23 mouse cellular contexts compared by ENCODE assay signal in the genomic region with DNA sequence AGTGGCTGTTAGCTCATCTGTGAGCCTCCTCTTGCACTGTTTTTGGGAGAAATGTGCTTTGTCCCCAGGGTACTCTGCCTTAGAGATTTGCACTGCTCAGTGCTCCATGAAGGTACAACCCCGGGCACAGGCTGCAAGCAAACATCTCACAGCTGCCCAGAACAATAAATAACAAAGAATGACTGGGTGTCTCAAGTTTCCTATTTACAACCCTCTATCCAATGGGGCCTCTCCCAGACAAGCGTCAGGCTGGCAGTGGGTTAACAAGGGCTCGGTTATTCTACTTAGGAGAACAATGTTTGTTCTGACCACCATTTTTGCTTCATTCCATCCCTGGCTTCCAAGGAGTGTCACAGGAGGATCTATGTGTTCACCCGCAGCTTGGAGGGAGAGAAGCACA. TPM values are rescaled to one million over a fixed set of nuclear protein-coding genes. Genes with fewer than 3 reads are reported as not detected.
DNase-seq lines count a peak whose midpoint lies in the region; ATAC-seq and TF ChIP-seq lines count a peak whose summit lies in the region.
"Had no signal": no experiment of that assay in that cellular context is flagged by ENCODE, and none has a peak within 500 bp of the region (broad histone marks: within the 10 kb centered on the region; RNA-seq: fewer than 3 reads in every experiment).

No protein-coding gene starts in this region.

- intact Hi-C loops in left cerebral cortex, postnatal 4 days (cut with DNase I) = no loop called here

- no peaks in the 10 kb centered on the region for H3K27me3 ChIP-seq in embryonic facial prominence, embryonic 14.5 days (replicated peaks; ENCODE audit: control insufficient read depth, insufficient read depth, low read length)
- peaks cover 3% of the 10 kb centered on the region for H3K27me3 ChIP-seq in embryonic facial prominence, embryonic 10.5 days (replicated peaks; ENCODE audit: low read depth, poor library complexity, severe bottlenecking)
- no peaks in the 10 kb centered on the region for H3K27me3 ChIP-seq in kidney, postnatal 0 days (ENCODE audit: insufficient read depth, low read length)
- H3K27me3 ChIP-seq in embryonic facial prominence, embryonic 15.5 days = no peaks in the 10 kb centered on the region
- no peaks in the 10 kb centered on the region for H3K27me3 ChIP-seq in limb, embryonic 14.5 days (ENCODE audit: control insufficient read depth, insufficient read depth, low read length)
- H3K27me3 ChIP-seq: forebrain, embryonic 15.5 days; hindbrain, embryonic 12.5 days; neural tube, embryonic 13.5 days had no signal

- TF ChIP-seq POLR2A in limb, embryonic 14.5 days (IDR thresholded peaks at IDR 0.05; ENCODE audit: borderline replicate concordance, extremely low read depth, insufficient read depth, insufficient read length) = no peak

- H3K9ac ChIP-seq in embryonic facial prominence, embryonic 14.5 days (ENCODE audit: low read depth, low read length) = no peak overlapping the region
- no peak overlapping the region for H3K9ac ChIP-seq in kidney, postnatal 0 days (ENCODE audit: low read depth, low read length)
- H3K9ac ChIP-seq in embryonic facial prominence, embryonic 15.5 days = no peak overlapping the region
- H3K9ac ChIP-seq in limb, embryonic 14.5 days (ENCODE audit: low read depth, low read length, severe bottlenecking) = no peak overlapping the region; the same call in 1 of the 2 replicates
- H3K9ac ChIP-seq: forebrain, embryonic 15.5 days; hindbrain, embryonic 12.5 days; neural tube, embryonic 13.5 days had no signal

- H3K36me3 ChIP-seq in embryonic facial prominence, embryonic 14.5 days (ENCODE audit: control insufficient read depth, insufficient read depth, low read length) = no peaks in the 10 kb centered on the region
- H3K36me3 ChIP-seq in embryonic facial prominence, embryonic 10.5 days (replicated peaks) = no peaks in the 10 kb centered on the region
- H3K36me3 ChIP-seq in kidney, postnatal 0 days (ENCODE audit: insufficient read depth, low read length) = no peaks in the 10 kb centered on the region
- no peaks in the 10 kb centered on the region for H3K36me3 ChIP-seq in embryonic facial prominence, embryonic 15.5 days
- no peaks in the 10 kb centered on the region for H3K36me3 ChIP-seq in limb, embryonic 14.5 days (ENCODE audit: control insufficient read depth, insufficient read depth, low read length)
- H3K36me3 ChIP-seq: forebrain, embryonic 15.5 days; heart, embryonic 10.5 days; hindbrain, embryonic 12.5 days; neural tube, embryonic 13.5 days had no signal

- H3K4me3 ChIP-seq in embryonic facial prominence, embryonic 14.5 days (ENCODE audit: low read depth, low read length) = no peak overlapping the region
- no peak overlapping the region for H3K4me3 ChIP-seq in embryonic facial prominence, embryonic 10.5 days
- no peak overlapping the region for H3K4me3 ChIP-seq in kidney, postnatal 0 days (replicated peaks; ENCODE audit: low read depth, low read length)
- no peak overlapping the region for H3K4me3 ChIP-seq in embryonic facial prominence, embryonic 15.5 days (replicated peaks)
- no peak overlapping the region for H3K4me3 ChIP-seq in limb, embryonic 14.5 days (replicated peaks; ENCODE audit: low read length)
- H3K4me3 ChIP-seq: forebrain, embryonic 15.5 days; heart, embryonic 10.5 days; hindbrain, embryonic 12.5 days; neural tube, embryonic 13.5 days had no signal

- no peak for DNase-seq in embryonic facial prominence, embryonic 14.5 days (ENCODE audit: low spot score)
- no peak for DNase-seq in embryonic facial prominence, embryonic 10.5 days (ENCODE audit: low spot score)
- DNase-seq in kidney, postnatal 0 days (ENCODE audit: low spot score) = peak; percentile 61
- no peak for DNase-seq in kidney, adult 9 months
- DNase-seq in limb, embryonic 14.5 days (ENCODE audit: low spot score) = no peak
- no peak for DNase-seq in left cerebral cortex, postnatal 4 days
- DNase-seq in urinary bladder, adult 2 months (ENCODE audit: low spot score) = no peak
- DNase-seq: adrenal gland, postnatal 14 days; cerebellum, adult 9-11 months; kidney, postnatal 4 days; lung, adult 18-20 months; lung, postnatal 36 days; spleen, adult 18-20 months; thymus, postnatal 36 days had no signal

- no peak overlapping the region for H3K4me2 ChIP-seq in embryonic facial prominence, embryonic 14.5 days (ENCODE audit: low read depth, low read length)
- no peak overlapping the region for H3K4me2 ChIP-seq in kidney, postnatal 0 days (ENCODE audit: low read length)
- H3K4me2 ChIP-seq in embryonic facial prominence, embryonic 15.5 days (replicated peaks) = no peak overlapping the region
- no peak overlapping the region for H3K4me2 ChIP-seq in limb, embryonic 14.5 days (replicated peaks; ENCODE audit: low read depth, low read length, severe bottlenecking)
- H3K4me2 ChIP-seq: forebrain, embryonic 15.5 days; hindbrain, embryonic 12.5 days; liver, embryonic 11.5 days; neural tube, embryonic 13.5 days had no signal

- no peaks in the 10 kb centered on the region for H3K9me3 ChIP-seq in embryonic facial prominence, embryonic 14.5 days (ENCODE audit: control insufficient read depth, low read length)
- H3K9me3 ChIP-seq in embryonic facial prominence, embryonic 10.5 days = no peaks in the 10 kb centered on the region
- no peaks in the 10 kb centered on the region for H3K9me3 ChIP-seq in kidney, postnatal 0 days (replicated peaks; ENCODE audit: low read length)
- H3K9me3 ChIP-seq in embryonic facial prominence, embryonic 15.5 days (replicated peaks) = no peaks in the 10 kb centered on the region
- H3K9me3 ChIP-seq in limb, embryonic 14.5 days (ENCODE audit: control insufficient read depth, low read length) = no peaks in the 10 kb centered on the region
- H3K9me3 ChIP-seq: forebrain, embryonic 15.5 days; heart, embryonic 10.5 days; hindbrain, embryonic 12.5 days; neural tube, embryonic 13.5 days had no signal

- H3K4me1 ChIP-seq in embryonic facial prominence, embryonic 14.5 days (ENCODE audit: control insufficient read depth, insufficient read depth, low read length) = no peaks in the 10 kb centered on the region
- H3K4me1 ChIP-seq in embryonic facial prominence, embryonic 10.5 days = peaks cover 8% of the 10 kb centered on the region
- no peaks in the 10 kb centered on the region for H3K4me1 ChIP-seq in kidney, postnatal 0 days (replicated peaks; ENCODE audit: insufficient read depth, low read length)
- H3K4me1 ChIP-seq in embryonic facial prominence, embryonic 15.5 days = no peaks in the 10 kb centered on the region
- no peaks in the 10 kb centered on the region for H3K4me1 ChIP-seq in limb, embryonic 14.5 days (ENCODE audit: control insufficient read depth, insufficient read depth, low read length)
- H3K4me1 ChIP-seq: forebrain, embryonic 15.5 days; hindbrain, embryonic 12.5 days had no signal

- WGBS in embryonic facial prominence, embryonic 14.5 days = 20% methylated on average over 4 of the region's 4 CpGs
- 21% methylated on average over 4 of the region's 4 CpGs for WGBS in embryonic facial prominence, embryonic 10.5 days
- 13% methylated on average over 4 of the region's 4 CpGs for WGBS in kidney, postnatal 0 days
- 19% methylated on average over 4 of the region's 4 CpGs for WGBS in embryonic facial prominence, embryonic 15.5 days
- WGBS in limb, embryonic 14.5 days = 14% methylated on average over 4 of the region's 4 CpGs

- no peak overlapping the region for H3K27ac ChIP-seq in embryonic facial prominence, embryonic 14.5 days (replicated peaks; ENCODE audit: low read depth, low read length)
- H3K27ac ChIP-seq in embryonic facial prominence, embryonic 10.5 days (replicated peaks) = no peak overlapping the region
- H3K27ac ChIP-seq in kidney, postnatal 0 days = no peak overlapping the region
- H3K27ac ChIP-seq in embryonic facial prominence, embryonic 15.5 days (replicated peaks) = no peak overlapping the region
- no peak overlapping the region for H3K27ac ChIP-seq in limb, embryonic 14.5 days (replicated peaks; ENCODE audit: low read depth, low read length)
- H3K27ac ChIP-seq: forebrain, embryonic 15.5 days; heart, embryonic 10.5 days; hindbrain, embryonic 12.5 days; neural tube, embryonic 13.5 days had no signal

- TF ChIP-seq CTCF in kidney, postnatal 0 days (IDR thresholded peaks at IDR 0.05; ENCODE audit: low read depth) = no peak

- ATAC-seq in embryonic facial prominence, embryonic 14.5 days (ENCODE audit: low read depth) = peak; percentile 91
- peak; percentile 46; the same call in 1 of the 2 replicates for ATAC-seq in kidney, postnatal 0 days (replicated peaks; ENCODE audit: low FRiP score, low read depth)
- peak; percentile 47; the same call in 1 of the 2 replicates for ATAC-seq in embryonic facial prominence, embryonic 15.5 days (ENCODE audit: insufficient number of reproducible peaks, low FRiP score, low TSS enrichment, low read depth)
- ATAC-seq in limb, embryonic 14.5 days (ENCODE audit: low FRiP score, low read depth) = peak; percentile 81
- ATAC-seq: activated CD4-positive, CD25-positive, alpha-beta regulatory T cell, adult 4 months; CD4-positive, CD25-positive, alpha-beta regulatory T cell, adult 4 months; forebrain, embryonic 15.5 days; inflammation-experienced regulatory T-cells, adult 6 months had no signal

RNA-seq across cellular contexts. Expression of a gene that starts 25.9 kb away (rescaled TPM):
- polyA plus RNA-seq in embryonic facial prominence, embryonic 14.5 days (2014; fragmentation: Nextera tagmentation; extraction: Ambion mirVana) = 48.2 and 48.8 TPM in 2 replicates
- polyA plus RNA-seq in embryonic facial prominence, embryonic 10.5 days (2016; fragmentation: Nextera tagmentation; extraction: Ambion mirVana) = 56.0 and 56.5 TPM in 2 replicates
- polyA plus RNA-seq in kidney, postnatal 0 days (2015; fragmentation: Nextera tagmentation; extraction: Ambion mirVana) = 20.4 and 23.3 TPM in 2 replicates
- 52.3 and 59.9 TPM in 2 replicates for polyA plus RNA-seq in embryonic facial prominence, embryonic 15.5 days (2015; fragmentation: Nextera tagmentation; extraction: Ambion mirVana)
- polyA plus RNA-seq in limb, embryonic 14.5 days (2012; rRNA removed) = 45.1 and 53.4 TPM in 2 replicates
- polyA plus RNA-seq in limb, embryonic 14.5 days (2014; fragmentation: Nextera tagmentation; extraction: Ambion mirVana) = 49.7 and 58.0 TPM in 2 replicates
- total RNA-seq in left cerebral cortex, postnatal 4 days (2021) = 10 to 100 TPM; 21.6 to 23.0 TPM
- polyA plus RNA-seq in urinary bladder, adult 2 months (2012; rRNA removed) = 7.4 and 8.9 TPM in 2 replicates
